Mouse (Mus musculus) heart, embryonic 10.5 days (tissue): ENCODE results near the gene Acaa1b. TPM values are rescaled to one million over a fixed set of nuclear protein-coding genes. Genes with fewer than 3 reads are reported as not detected.

Experiments
- DNase-seq: peaks from one replicate; pipeline ENCODE4 v3.0.0-alpha.2; 2017; ENCODE audit warnings: low spot score
- H3K27ac ChIP-seq: fragments of 300-500 bp; sonication (generic); 2 replicates; pipeline ENCODE4 v1.5.1; 2016; ENCODE audit warnings: mild to moderate bottlenecking
- H3K27me3 ChIP-seq: fragments of 300-500 bp; sonication (generic); 2 replicates; pipeline ENCODE4 v1.6.1; 2016; ENCODE audit warnings: mild to moderate bottlenecking; ENCODE audit not compliant: poor library complexity, insufficient read depth, severe bottlenecking
- H3K36me3 ChIP-seq: fragments of 300-500 bp; sonication (generic); 2 replicates; pipeline ENCODE4 v1.6.1; 2016; ENCODE audit warnings: mild to moderate bottlenecking, moderate library complexity
- H3K4me1 ChIP-seq: fragments of 300-500 bp; sonication (generic); 2 replicates; pipeline ENCODE4 v1.6.1; 2016; ENCODE audit warnings: mild to moderate bottlenecking
- H3K4me3 ChIP-seq: fragments of 300-500 bp; sonication (generic); 2 replicates; pipeline ENCODE4 v1.5.1; 2016; ENCODE audit warnings: mild to moderate bottlenecking, moderate library complexity
- H3K9me3 ChIP-seq: fragments of 300-500 bp; sonication (generic); 2 replicates; pipeline ENCODE4 v1.6.1; 2016; ENCODE audit warnings: mild to moderate bottlenecking, moderate library complexity
- WGBS: fragments of 180-500 bp; shearing (Covaris S2); methylation state at CpG from one replicate; pipeline ENCODE4 v1.1.7; 2016; 5-methylcytosine and 5-hydroxymethylcytosine counted together
- polyA plus RNA-seq: library from polyadenylated mRNA; unstranded; fragments of >200 nt; fragmentation: Nextera tagmentation; extraction: Ambion mirVana; gene quantifications from 2 replicates; pipeline ENCODE4 v1.2.1, GENCODE M21; 2016

Gene Acaa1b
- polyA plus RNA-seq = 0.70 and 0.76 TPM in 2 replicates

GRCm38 (mm10) chr9:119156278-119157201, at the start of gene Acaa1b:
TSS of gene Acaa1b (minus strand) at chr9:119157093.
- peak; percentile 88 for DNase-seq
- Histone ChIP-seq H3K27ac (no peak within 1 kb of the TSS), H3K4me3 (peak within 1 kb of the TSS; percentile 66), H3K9me3 (no peaks in the 10 kb centered on the region), H3K36me3 (no peaks in the 10 kb centered on the region), H3K4me1 (peaks cover 5% of the 10 kb centered on the region; the same call in 1 of the 2 replicates), H3K27me3 (peaks cover 39% of the 10 kb centered on the region)
- under 1% methylated on average over 65 of the region's 65 CpGs for WGBS

- WGBS = 75% methylated on average over 2 of the region's 2 CpGs
- Histone ChIP-seq H3K4me3 (no peak overlapping the region), H3K36me3 (no peaks in the 10 kb centered on the region), H3K27me3 (no peaks in the 10 kb centered on the region), H3K27ac (no peak overlapping the region), H3K4me1 (no peaks in the 10 kb centered on the region), H3K9me3 (no peaks in the 10 kb centered on the region)
- DNase-seq = no peak
Measured at GRCm38 (mm10) chr9:119206666-119207065, 49.8 kb upstream of the Acaa1b start.

DNA sequence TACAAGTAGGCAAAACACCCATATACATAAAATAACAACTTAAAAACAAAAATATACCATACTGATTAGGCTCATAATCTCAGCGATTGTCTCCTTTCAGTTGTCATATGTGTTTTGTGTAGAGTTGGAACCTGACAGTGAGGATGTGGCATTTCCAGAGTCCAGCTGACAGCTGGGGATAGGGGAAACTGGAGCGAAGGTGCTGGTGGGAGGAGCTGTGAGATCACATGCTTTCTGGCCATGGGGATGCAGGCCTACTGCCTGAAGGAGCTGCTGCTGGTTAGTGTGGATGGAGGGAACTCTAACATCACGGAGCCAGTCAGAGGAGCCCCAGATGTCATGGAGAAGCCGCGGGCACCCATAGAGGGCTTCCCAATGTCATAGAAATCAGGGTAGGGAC, 48.9 kb upstream of the Acaa1b start:
- H3K4me3 ChIP-seq = no peak overlapping the region
- no peaks in the 10 kb centered on the region for H3K27me3 ChIP-seq
- WGBS = 82% methylated on average over 5 of the region's 5 CpGs
- H3K27ac ChIP-seq = no peak overlapping the region
- DNase-seq = no peak
- H3K36me3 ChIP-seq = no peaks in the 10 kb centered on the region
- H3K4me1 ChIP-seq = no peaks in the 10 kb centered on the region
- no peaks in the 10 kb centered on the region for H3K9me3 ChIP-seq

- Histone ChIP-seq H3K4me3 (no peak overlapping the region), H3K9me3 (no peaks in the 10 kb centered on the region), H3K27me3 (no peaks in the 10 kb centered on the region), H3K4me1 (no peaks in the 10 kb centered on the region), H3K27ac (no peak overlapping the region), H3K36me3 (no peaks in the 10 kb centered on the region)
- DNase-seq = no peak
- WGBS = 89% methylated on average over 9 of the region's 9 CpGs
Measured at GRCm38 (mm10) chr9:119203617-119204016, 46.7 kb upstream of the Acaa1b start.

DNA sequence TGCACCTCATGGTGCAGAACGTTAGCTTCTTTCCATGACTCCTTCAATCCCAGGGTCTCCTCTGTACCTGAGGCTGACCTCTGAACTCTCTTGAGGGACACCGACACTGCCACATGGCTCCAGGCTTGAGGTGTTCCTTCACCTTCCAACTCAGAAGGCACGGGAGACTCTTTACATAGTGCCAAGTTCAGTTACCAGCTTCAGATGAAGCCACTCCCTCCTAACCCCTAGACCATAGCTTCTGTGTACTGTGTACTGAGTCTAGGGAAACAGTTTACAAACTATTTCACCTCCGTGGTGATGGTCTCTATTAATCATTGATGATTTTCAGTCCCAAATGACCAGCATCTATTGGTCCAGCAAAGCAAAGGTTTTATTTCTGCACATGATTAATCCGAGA, 44.8 kb upstream of the Acaa1b start:
- Histone ChIP-seq H3K27me3 (no peaks in the 10 kb centered on the region), H3K36me3 (no peaks in the 10 kb centered on the region), H3K4me3 (no peak overlapping the region), H3K9me3 (no peaks in the 10 kb centered on the region), H3K4me1 (no peaks in the 10 kb centered on the region), H3K27ac (no peak overlapping the region)
- 85% methylated on average over 5 of the region's 5 CpGs for WGBS
- no peak for DNase-seq

DNA sequence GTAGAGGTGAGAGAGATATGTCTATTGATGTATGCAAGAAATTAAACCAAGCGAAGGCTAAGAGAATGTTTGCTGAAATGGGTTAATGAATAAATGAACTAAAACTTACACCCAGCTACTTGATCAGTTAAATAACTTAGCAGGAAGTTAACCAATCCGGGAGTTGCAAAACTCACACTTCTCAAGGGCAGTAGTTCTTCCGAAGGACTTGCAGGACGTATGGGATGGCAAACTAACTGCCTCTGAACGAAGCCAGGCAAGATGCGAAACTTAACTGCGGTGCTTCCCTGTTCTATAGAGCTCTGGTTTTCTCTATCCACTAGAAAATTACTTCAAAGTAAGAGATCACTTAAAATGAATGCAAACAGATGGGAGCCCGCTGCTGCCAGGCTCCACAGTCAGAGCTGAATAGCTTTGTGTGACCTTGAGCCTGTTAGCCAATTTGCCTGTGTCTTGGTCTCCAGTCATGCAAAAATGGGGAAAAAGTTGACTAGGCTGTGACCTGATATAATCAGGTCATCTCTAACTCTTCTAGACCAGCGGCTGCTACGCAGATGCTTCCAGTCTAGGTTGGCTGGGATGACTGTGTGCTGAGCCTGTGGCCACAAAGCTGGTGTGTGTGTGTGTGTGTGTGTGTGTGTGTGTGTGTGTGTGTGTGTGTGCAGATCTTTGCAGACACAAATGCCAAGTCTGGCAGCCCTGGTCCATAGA, 42.4 kb upstream of the Acaa1b start:
- 84% methylated on average over 10 of the region's 10 CpGs for WGBS
- Histone ChIP-seq H3K9me3 (no peaks in the 10 kb centered on the region), H3K27ac (no peak overlapping the region), H3K4me3 (no peak overlapping the region), H3K4me1 (no peaks in the 10 kb centered on the region), H3K27me3 (no peaks in the 10 kb centered on the region), H3K36me3 (no peaks in the 10 kb centered on the region)
- no peak for DNase-seq

DNA sequence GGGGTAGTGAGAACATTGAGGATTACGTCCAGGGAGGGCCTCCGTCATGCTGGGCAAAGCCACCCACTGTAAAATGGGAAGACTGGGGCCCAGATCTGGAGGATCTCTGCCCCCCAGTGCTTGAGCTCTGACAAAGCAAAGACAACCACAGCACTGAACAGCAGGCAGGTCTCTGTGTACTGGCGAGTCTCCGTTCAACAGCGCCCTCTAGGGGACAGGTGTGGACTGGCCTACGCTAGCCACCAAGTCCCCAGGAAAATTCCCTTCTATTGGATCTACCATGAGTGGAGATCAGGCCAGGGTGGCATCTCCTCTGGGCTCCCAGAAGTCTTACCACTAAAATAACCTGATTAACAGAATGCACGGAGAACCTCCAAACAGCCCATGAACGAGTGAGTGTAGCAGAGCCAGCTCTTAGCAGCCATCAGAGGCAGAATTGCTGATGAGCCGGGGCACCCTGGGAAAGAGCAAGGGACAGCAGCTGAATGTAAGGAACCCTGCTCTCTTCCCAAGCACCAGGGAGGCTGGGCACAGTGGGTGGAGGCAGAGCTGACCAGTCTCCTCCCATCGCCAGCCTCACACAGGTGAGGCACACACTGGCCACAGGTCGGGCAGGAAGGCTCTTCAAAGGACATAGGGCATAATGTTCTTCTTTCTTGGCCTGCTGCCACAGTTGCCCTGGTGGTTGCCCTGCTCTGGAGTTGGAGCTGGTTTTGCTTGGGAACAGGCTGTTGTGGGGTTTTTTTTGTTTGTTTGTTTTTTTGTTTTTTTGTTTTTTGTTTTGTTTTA, 35.5 kb upstream of the Acaa1b start:
- Histone ChIP-seq H3K9me3 (no peaks in the 10 kb centered on the region), H3K4me1 (no peaks in the 10 kb centered on the region), H3K4me3 (no peak overlapping the region), H3K27me3 (no peaks in the 10 kb centered on the region), H3K27ac (no peak overlapping the region), H3K36me3 (no peaks in the 10 kb centered on the region)
- 33% methylated on average over 11 of the region's 11 CpGs for WGBS
- DNase-seq = no peak

- 37% methylated on average over 3 of the region's 3 CpGs for WGBS
- Histone ChIP-seq H3K4me3 (no peak overlapping the region), H3K9me3 (no peaks in the 10 kb centered on the region), H3K27me3 (no peaks in the 10 kb centered on the region; the same call in 1 of the 2 replicates), H3K36me3 (no peaks in the 10 kb centered on the region), H3K27ac (no peak overlapping the region), H3K4me1 (peaks cover 13% of the 10 kb centered on the region; the same call in 1 of the 2 replicates)
- no peak for DNase-seq
Measured at GRCm38 (mm10) chr9:119181241-119181728, 24.4 kb upstream of the Acaa1b start.

DNA sequence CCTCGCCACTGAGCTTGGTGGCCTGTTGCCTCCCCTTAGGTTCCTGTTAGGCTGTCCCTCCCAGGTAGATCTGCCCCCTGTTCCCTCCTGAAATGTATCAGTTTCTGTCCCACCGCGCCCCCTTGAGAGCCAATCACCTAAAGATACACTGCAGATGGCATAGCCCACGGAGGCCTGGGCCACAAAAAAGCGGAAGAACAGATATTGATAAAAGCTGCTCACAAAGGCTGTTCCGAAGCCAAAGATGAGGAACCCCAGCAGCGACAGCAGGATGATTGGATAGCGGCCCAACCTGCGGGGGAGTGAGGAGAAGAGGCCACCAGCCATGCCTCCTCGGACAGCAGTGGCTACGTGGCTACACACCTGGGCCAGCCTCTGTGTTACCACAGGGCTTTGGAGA, 22.4 kb upstream of the Acaa1b start:
- 84% methylated on average over 11 of the region's 11 CpGs for WGBS
- no peak for DNase-seq
- Histone ChIP-seq H3K27me3 (no peaks in the 10 kb centered on the region; the same call in 1 of the 2 replicates), H3K27ac (no peak overlapping the region), H3K4me1 (peaks cover 13% of the 10 kb centered on the region; the same call in 1 of the 2 replicates), H3K36me3 (no peaks in the 10 kb centered on the region), H3K4me3 (no peak overlapping the region), H3K9me3 (no peaks in the 10 kb centered on the region)

DNA sequence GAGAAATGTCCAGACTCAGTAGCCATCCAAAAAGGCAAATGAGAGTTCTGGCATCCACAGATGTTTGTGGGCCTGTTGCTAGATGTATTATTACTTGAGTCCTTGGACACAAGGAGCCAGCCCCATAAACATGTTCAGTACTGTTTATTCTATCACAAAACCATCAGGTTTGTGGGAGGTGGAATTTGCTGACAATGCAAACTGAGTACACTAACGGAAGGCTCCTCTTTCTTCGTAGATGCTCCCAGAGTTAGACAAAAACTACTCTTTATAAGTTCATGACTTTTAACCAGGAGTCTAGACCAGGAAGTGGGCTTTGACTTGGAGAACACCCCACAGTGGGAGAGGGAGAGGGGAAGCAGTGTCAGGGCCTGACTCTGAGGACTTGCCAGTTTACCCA, 10.7 kb upstream of the Acaa1b start:
- Histone ChIP-seq H3K4me1 (no peaks in the 10 kb centered on the region), H3K4me3 (no peak overlapping the region), H3K27ac (no peak overlapping the region), H3K36me3 (no peaks in the 10 kb centered on the region), H3K9me3 (no peaks in the 10 kb centered on the region), H3K27me3 (no peaks in the 10 kb centered on the region; the same call in 1 of the 2 replicates)
- no peak for DNase-seq
- 87% methylated on average over 2 of the region's 2 CpGs for WGBS

DNA sequence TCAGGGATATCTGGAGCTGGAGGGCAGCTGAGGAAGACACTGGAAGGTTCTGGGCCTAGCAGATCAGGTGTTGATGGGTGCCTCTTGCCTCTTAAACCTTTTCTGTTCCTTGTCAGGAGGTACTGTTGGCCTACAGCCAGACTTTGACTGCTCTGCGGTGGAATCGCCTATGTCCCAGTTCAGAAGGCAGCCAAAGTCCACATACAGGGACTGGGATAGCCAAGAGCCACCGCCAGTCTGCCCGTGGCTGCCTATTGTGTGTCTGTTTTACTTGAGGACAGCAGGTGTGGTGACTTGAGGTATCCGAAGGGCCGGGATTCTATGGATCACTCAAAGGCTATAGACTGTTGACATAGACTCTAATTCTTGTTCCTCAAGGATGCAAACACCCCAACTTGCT, 8.7 kb upstream of the Acaa1b start:
- DNase-seq = no peak
- no peak overlapping the region for H3K27ac ChIP-seq
- WGBS = 90% methylated on average over 6 of the region's 6 CpGs

DNA sequence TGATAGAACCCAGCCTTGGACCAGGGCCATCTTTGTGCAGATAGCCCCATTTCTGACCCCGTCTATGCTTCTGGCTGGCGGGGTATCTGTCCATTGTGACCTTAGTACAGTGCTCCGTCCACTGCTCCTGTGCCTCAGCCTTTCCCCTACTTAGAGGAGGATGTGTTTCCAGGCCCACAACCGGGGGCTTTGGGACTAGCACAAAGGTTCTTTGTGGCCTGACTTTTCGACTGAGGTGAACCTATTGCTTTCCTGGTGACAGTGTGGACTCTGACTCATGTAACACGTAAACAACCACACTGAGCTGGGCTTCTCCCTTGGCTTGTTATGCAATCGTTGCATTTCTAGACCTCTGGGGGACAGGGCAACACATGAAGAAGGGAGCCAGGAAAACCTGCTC, 7.8 kb upstream of the Acaa1b start:
- H3K4me1 ChIP-seq = no peaks in the 10 kb centered on the region
- no peaks in the 10 kb centered on the region for H3K9me3 ChIP-seq
- DNase-seq = no peak
- WGBS = 74% methylated on average over 7 of the region's 7 CpGs
- no peak overlapping the region for H3K4me3 ChIP-seq
- H3K27me3 ChIP-seq = no peaks in the 10 kb centered on the region
- H3K36me3 ChIP-seq = no peaks in the 10 kb centered on the region
- no peak overlapping the region for H3K27ac ChIP-seq

More for the DNA sequence above, 8.7 kb upstream of the Acaa1b start:
- no peaks in the 10 kb centered on the region for H3K4me1 ChIP-seq
- no peaks in the 10 kb centered on the region for H3K36me3 ChIP-seq
- H3K4me3 ChIP-seq = no peak overlapping the region
- H3K9me3 ChIP-seq = no peaks in the 10 kb centered on the region
- no peaks in the 10 kb centered on the region for H3K27me3 ChIP-seq
